Mouse (Mus musculus) thymus, postnatal 14 days (tissue): ENCODE measurements around the gene Mtln.

Experiments used
- DNase-seq: peaks from one replicate; pipeline ENCODE4 v3.0.0; 2021

Mtln gene

DNA sequence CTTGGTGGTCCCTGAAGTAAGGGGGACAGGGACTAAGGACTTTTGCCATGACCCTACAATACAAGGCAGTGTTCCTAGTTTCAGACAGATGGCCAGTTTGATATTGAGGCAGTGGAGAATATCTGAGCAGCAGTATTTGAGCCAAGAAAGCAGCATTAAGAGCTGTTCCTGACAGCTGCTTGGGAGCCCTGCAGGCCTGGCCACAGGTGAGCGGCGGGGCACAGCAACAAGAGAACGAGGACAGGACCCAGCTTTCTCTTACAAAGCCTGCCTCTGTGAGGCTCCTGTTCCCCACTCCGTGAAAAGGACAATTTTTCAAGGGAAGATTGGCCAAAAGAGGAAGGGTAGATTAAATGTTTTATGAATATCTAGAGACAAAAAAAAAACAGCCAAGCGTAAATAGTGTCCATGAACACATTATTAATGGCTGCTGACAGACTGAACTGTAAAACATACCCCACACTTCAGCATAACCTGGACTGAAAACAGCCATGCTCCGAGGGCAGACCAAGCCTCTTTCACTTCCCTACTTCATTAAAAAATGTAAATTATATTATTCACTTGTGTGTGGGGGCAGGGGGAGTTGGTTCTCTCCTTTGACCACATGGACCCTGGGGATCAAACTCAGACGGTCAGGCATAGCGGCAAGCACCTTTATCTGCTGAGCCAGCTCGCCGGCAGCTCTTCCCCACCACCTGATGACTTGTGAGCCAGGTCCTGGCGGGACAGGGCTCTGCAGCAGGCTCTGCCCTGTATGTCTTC, 40.3 kb downstream of the Mtln start:
- no peak for DNase-seq

DNA sequence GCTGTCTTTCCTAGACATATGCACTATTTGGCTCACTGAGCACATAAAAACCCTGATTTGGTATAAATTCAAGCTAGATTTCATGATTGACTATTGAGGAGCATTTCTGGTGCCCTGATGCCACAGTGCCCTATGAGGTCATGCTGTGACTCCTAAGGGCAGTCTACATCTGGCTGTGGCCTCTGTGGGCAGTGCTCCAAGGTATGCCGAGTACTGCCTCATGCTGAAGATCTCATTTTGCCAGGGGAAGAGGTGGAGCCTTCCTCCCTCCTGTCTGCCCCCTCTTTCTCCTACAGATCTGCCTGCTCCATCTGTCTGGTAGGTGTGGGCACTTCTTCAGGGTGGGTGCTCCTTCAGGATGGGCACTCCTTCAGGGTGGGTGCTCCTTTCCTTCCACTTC, 42.9 kb downstream of the Mtln start:
- no peak for DNase-seq

DNA sequence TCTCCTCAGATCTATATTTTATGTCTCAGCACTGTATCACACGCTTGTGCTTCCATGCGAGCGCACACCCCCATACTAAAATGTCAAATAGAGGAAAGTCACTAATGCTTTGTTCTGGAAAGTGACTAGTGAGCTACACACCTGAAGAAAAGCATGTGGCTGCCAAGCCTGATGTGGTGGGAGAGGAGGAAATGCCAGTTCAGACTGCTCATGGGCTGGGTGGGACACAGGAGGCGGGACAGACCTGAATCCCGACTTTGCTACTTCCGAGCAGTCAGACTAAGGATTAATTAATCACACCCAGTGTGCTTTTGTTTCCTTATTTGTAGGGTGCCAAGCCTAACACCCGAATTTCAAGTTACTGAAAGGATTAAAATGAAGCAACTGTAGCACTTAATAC, 44.0 kb downstream of the Mtln start:
- no peak for DNase-seq

DNA sequence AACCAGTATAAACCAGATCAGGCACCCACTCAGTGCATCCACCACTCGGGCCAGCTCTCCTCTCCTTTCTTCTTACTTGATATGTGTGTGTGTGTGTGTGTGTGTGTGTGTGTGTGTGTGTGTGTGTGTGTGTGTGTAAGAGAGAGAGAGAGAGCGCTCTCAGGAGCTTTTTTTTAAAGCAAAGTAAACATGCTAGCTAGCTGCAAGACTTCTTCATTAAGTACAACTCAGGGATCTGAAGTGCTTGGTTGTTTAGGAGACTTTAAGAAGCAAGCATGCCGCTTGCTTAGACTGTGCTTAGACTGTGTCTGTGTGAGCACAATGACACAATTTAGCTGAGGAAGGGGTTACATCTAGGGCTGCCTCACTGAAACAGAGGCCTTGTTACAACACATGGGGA, 49.7 kb downstream of the Mtln start:
- no peak for DNase-seq
